Mouse (Mus musculus): ENCODE measurements at regions not wholly inside any gene's neighbourhood (a gene's known extent, or its start where the extent isn't known, plus 50 kb on each side); places are given as distances from the start of the nearest gene placed in this dataset.

DNA sequence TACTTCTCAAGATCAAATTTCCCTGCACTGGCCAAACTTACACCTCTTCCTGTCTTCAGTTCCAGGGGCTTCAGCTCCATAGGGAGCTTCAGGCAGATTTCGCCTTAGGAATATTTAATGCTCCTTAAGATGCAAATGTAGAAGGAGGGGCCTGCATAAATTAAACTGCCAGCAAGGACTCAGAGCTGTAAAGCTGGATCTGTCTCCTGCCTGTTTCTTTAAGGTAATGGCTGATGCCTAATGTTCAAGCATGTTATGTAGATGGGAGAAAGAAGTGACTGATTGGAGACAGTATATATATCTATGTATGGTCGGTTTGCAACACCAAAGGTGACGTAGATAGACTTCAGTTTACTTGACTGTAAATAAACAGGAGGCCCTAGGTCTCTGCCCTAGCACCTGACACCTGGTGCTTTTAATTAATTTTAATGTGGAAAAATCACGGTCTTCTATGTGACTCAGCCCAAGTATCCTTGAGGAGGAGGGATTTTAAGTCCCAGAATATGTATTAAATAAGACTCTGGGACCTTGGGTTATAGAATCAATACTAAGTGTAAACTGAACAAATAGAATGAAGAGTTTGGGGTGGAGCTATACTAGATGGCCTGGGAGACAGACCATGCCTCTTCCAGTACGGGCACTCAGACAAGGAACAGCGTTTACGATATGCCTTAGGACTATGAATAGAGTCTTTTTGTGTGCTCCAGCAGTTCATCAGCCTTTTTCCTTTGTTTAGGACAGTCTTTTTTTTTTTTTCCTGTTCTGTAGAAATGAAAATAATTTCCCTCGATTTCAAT lies 651.7 kb upstream of the Lmcd1 start:
- DNase-seq (ENCODE audit: low read depth), result no peak

DNA sequence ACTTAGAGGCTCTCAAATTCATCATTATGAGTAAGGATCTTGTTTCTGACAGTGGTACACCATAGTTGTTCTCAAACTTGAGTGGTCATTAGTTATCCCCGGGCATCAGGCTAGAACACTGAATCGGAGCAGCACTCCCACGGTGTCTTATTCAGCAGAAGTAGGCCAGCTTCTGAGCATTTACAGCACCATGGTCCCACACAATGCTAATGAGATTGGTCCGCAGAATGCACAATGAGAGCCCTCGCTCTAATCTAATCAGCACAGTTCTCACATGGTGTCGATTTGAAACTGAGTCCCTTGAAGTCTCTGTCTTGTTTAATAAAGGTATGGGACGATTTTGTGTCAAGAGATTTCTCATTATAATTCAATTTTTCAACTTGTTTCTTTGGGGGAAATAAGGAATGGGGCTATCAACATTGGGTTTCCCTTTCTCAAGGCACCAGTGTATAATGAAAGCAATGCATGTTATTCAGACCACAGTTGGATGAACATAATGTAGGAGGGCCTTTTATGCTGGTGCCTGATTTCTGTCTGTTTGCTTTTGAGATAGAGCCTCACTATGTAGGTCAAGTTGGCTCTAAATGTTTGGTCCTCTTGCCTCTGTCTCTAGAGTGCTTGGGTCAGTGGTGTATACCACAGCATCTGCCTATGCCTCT lies 650.9 kb upstream of the Lmcd1 start:
- DNase-seq (ENCODE audit: low read depth), result no peak

GRCm38 (mm10) chr6:111623140-111623497 lies 650.4 kb upstream of the Lmcd1 start:
- no peak for DNase-seq (ENCODE audit: low read depth)

DNA sequence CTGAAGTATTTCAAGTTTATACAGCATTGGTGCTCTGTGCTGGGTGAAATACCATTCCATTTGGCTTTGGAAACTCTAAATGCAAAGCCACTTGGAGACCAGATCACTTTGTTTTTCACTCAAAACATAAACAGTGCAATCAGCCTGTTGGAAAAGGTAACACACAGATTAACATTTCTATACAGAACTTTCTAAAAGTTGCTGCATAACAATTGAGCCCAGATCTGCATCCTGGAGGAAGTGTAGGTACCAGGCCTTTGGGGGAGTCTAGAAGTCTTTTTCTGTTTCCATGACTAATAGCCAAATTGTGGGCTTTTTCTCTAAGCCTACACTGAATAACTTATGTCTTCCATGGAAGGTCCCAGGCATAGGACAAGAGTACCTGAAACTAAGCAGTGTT lies 648.1 kb upstream of the Lmcd1 start:
- no peak for DNase-seq (ENCODE audit: low read depth)

DNA sequence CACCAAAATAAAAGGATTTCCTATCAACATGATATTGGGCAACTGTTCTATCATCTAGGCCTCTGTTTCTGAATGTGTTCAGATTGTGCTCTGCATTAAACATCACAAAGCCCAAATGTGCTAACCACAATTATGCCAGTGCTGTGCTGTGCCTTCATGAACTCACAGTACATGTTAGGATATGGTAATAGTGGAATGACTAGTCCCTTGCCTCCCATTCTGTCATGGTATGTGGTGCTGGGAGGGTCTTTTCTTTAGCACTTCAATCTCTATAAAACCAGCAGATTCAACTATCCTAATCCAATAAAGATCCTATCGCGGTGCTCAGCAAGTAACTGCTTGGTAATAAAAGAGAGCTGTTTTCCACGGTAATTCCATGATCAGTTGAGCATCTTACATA lies 620.8 kb upstream of the Lmcd1 start:
- no peak for DNase-seq (ENCODE audit: low read depth)

- no peak for DNase-seq (ENCODE audit: low read depth)
These were observed 613.6 kb upstream of the Lmcd1 start for GRCm38 (mm10) chr6:111659957-111660356.

DNA sequence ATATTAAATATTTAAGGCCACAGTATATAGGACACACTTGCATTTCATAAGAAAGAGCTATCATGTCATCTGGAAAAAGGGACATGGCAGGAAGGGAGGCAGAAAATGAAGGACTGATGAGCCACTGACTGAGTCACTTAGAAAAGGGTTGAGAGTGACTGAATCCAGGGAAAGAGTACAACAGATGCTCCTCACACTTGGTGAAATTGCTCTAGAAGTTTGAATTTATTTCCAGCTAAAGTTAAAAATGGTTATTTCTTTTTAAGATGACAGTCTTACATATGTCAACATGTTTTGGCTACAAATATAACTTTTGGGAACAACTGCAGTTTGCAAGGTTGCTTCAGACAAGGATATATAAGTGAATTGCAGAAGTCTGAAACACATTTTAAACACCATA lies 609.0 kb upstream of the Lmcd1 start:
- no peak for DNase-seq (ENCODE audit: low read depth)

DNA sequence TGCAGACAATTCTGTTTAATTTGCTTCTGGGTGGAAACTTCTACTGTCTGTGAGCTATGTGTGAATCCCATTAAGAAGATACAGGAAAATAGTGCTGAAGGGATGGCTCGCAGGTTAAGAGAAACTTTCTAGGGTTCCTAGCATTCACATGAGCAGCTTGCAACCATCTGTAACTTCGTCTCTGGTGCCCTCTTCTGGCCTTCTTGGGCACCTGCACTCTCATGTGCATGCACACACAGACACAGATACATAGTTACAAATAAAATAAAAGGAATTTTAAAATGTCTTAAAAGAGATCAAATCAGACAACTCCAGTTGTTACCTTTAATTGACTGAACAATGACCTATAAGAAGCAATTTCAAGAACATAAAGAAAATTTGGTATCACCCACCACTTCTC lies 588.6 kb upstream of the Lmcd1 start:
- DNase-seq (ENCODE audit: low read depth), result no peak

GRCm38 (mm10) chr6:111702864-111703263 lies 570.7 kb upstream of the Lmcd1 start:
- no peak for DNase-seq (ENCODE audit: low read depth)

GRCm38 (mm10) chr6:111708277-111708676 lies 565.3 kb upstream of the Lmcd1 start:
- DNase-seq (ENCODE audit: low read depth), result no peak

GRCm38 (mm10) chr6:111725969-111726368 lies 547.6 kb upstream of the Lmcd1 start:
- DNase-seq (ENCODE audit: low read depth), result no peak

GRCm38 (mm10) chr6:111730381-111730780 lies 543.2 kb upstream of the Lmcd1 start:
- DNase-seq (ENCODE audit: low read depth), result no peak

- peak; percentile 69 for DNase-seq (ENCODE audit: low read depth)
These were observed 539.6 kb upstream of the Lmcd1 start for GRCm38 (mm10) chr6:111733926-111734325.

GRCm38 (mm10) chr6:111738983-111739382 lies 534.6 kb upstream of the Lmcd1 start:
- DNase-seq (ENCODE audit: low read depth), result no peak

- no peak for DNase-seq (ENCODE audit: low read depth)
These were observed 491.7 kb upstream of the Lmcd1 start for GRCm38 (mm10) chr6:111781710-111782481.

GRCm38 (mm10) chr6:111808611-111809010 lies 464.9 kb upstream of the Lmcd1 start:
- no peak for DNase-seq (ENCODE audit: low read depth)

- no peak for DNase-seq (ENCODE audit: low read depth)
These were observed 459.5 kb upstream of the Lmcd1 start for GRCm38 (mm10) chr6:111813982-111814603.

- no peak for DNase-seq (ENCODE audit: low read depth)
These were observed 458.4 kb upstream of the Lmcd1 start for GRCm38 (mm10) chr6:111815150-111815549.

DNA sequence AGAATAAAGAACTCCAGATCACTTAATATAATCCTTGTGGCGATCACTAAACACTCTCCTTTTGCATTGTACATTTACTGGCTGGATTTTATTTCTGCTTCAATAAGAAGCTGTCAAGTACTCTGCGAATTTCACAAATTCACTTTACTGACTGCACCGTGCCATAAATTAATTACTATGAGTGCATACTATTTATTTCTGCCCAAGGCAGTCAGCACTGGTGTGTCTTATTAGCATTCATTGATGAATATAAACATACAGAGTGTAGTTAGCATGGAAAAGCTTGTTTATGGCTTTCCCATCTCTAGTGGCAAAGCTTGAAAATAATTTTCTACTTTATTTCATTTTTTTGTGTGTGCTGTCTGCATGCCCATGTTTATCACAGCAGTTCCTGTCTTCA lies 453.3 kb upstream of the Lmcd1 start:
- no peak for DNase-seq (ENCODE audit: low read depth)

- no peak for DNase-seq (ENCODE audit: low read depth)
These were observed 429.2 kb upstream of the Lmcd1 start for GRCm38 (mm10) chr6:111844321-111844835.

DNA sequence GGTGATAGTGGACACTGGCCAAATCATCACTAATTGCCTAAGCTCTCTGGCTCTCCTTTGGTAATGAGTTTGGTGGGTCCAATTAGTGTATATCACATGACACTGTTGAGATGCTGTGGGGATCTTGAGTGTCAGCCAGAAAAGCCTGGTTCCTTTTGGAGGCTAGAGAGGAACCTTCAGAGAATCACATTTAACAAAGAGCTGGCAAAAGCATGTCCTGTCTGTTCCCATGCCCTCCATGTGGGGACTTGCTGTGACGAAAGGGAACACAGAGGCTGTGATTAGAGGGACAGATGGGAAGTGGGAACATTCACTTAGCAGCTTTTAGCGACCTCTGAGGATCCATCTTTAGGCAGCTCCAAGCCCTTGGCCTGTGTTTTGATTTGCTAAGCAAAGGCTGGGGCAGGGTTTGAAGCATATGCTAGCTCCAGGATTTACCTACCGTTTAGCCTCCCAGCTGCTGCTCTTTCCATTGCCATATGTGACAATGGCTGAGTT lies 407.4 kb upstream of the Lmcd1 start:
- no peak for DNase-seq (ENCODE audit: low read depth)

DNA sequence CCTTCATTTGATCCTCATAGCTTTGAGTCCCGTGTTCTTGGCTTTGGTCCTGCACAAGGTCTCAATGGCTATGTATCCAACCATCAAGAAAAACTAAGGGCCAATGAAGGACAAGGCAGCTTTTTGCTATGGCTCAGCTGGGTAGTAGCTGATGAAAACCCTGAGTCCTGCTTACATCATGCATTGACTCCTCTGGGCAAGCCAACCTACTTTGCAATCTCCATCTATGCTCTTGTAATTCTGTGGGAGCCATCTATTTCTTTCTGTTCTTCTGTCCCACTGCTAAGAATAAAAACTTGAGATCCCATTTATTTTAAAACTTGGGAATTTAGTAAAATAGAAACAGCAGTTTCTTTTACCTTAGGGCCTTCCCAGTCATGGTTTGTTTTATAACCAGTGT lies 391.0 kb upstream of the Lmcd1 start:
- no peak for DNase-seq (ENCODE audit: low read depth)
